Mouse (Mus musculus): ENCODE measurements around the gene Nxt1. TPM values are rescaled to one million over a fixed set of nuclear protein-coding genes. Genes with fewer than 3 reads are reported as not detected.
A peak's percentile ranks its signal among the peaks of the same experiment; 100 is the strongest.

Gene Nxt1
- total RNA-seq, 2 experiments from 2014 or later: 12.0 to 14.3 TPM

- H3K27ac ChIP-seq: no peak overlapping the region
- no peak overlapping the region for H3K4me3 ChIP-seq
- TF ChIP-seq CTCF (conservative IDR thresholded peaks at IDR 0.05): peak; percentile 78
- peak; percentile 27 to 43 for DNase-seq (ENCODE audit: low spot score in 2 of 2)
Measured at GRCm38 (mm10) chr2:148706409-148707201, 34.2 kb downstream of the Nxt1 start.

- Histone ChIP-seq H3K4me3 (no peak overlapping the region), H3K27ac (no peak overlapping the region)
- TF ChIP-seq CTCF (conservative IDR thresholded peaks at IDR 0.05): no peak
- no peak for DNase-seq (ENCODE audit: low spot score in 2 of 2)
Measured at GRCm38 (mm10) chr2:148707202-148707530, 34.8 kb downstream of the Nxt1 start.

- no peak for TF ChIP-seq CTCF (conservative IDR thresholded peaks at IDR 0.05)
- DNase-seq (ENCODE audit: low spot score in 2 of 2): no peak
- Histone ChIP-seq H3K4me3 (no peak overlapping the region), H3K27ac (no peak overlapping the region)
Measured at GRCm38 (mm10) chr2:148712326-148712725, 39.9 kb downstream of the Nxt1 start.

GRCm38 (mm10) chr2:148717072-148717471 is 44.7 kb downstream of the Nxt1 start:
- Histone ChIP-seq H3K27ac (peak overlapping the region; percentile 32; the same call in 1 of the 2 replicates), H3K4me3 (no peak overlapping the region)
- TF ChIP-seq CTCF (conservative IDR thresholded peaks at IDR 0.05): no peak
- DNase-seq (ENCODE audit: low spot score in 2 of 2): no peak

GRCm38 (mm10) chr2:148719271-148719995 is 47.0 kb downstream of the Nxt1 start:
- TF ChIP-seq CTCF (conservative IDR thresholded peaks at IDR 0.05): no peak
- no peak for DNase-seq (ENCODE audit: low spot score in 2 of 2)
- Histone ChIP-seq H3K27ac (no peak overlapping the region), H3K4me3 (no peak overlapping the region)

Other genes with a start within 250 kb of the Nxt1 start
- gene Cd93, start 229.0 kb upstream of the Nxt1 start, total RNA-seq (2021): 1 to 10 TPM; 3.2 to 5.1 TPM
- 10 to 100 TPM; 29.1 to 33.3 TPM for gene Gzf1, start 8.4 kb downstream of the Nxt1 start, total RNA-seq (2021)
- gene Napb, start 59.9 kb downstream of the Nxt1 start, total RNA-seq (2021): 100 to 1,000 TPM; 294 to 323 TPM
- gene Cstl1, start 77.8 kb downstream of the Nxt1 start, total RNA-seq (2021): under 1 TPM; 0.69 to 0.83 TPM
- gene Cst11, start 98.9 kb downstream of the Nxt1 start, total RNA-seq (2021): not detected
- not detected for gene 8030411F24Rik, start 109.4 kb downstream of the Nxt1 start, total RNA-seq (2021)
- 1 to 10 TPM; 3.3 to 4.4 TPM for gene Cst12, start 116.8 kb downstream of the Nxt1 start, total RNA-seq (2021)
- not detected for gene Cst8, start 126.2 kb downstream of the Nxt1 start, total RNA-seq (2021)
- not detected for gene Cst13, start 147.5 kb downstream of the Nxt1 start, total RNA-seq (2021)
- not detected for gene Cst9, start 162.5 kb downstream of the Nxt1 start, total RNA-seq (2021)
- gene 9230104L09Rik, start 192.4 kb downstream of the Nxt1 start, total RNA-seq (2021): not detected
- gene Cst3, start 203.1 kb downstream of the Nxt1 start, total RNA-seq (2021): 1,000 to 10,000 TPM; 2,176 to 2,304 TPM

Measured in layer of hippocampus, adult 2 months (tissue).